ENCODE assay signal across 30 mouse cellular contexts in the genomic region with DNA sequence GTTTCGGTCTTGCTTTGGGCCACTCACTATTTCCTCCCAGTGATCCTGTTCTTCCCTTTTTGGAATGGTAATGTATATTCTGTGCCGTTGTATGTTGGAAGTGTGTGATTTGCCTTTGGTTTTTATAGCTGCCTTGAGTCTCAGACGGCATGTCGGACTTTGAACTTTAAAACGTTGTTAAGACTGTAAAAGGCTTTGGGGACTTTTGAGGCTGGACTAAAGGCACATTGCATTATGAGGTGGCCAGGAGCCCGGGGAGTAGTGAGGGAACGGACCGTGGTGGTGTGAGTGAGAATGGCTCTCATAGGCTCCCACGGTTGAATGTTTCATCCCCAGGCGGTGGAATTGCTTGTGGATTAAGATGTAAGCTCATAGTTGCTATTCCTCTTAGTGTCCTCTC. TPM values are rescaled to one million over a fixed set of nuclear protein-coding genes. Genes with fewer than 3 reads are reported as not detected.
"Had no signal": no experiment of that assay in that cellular context is flagged by ENCODE, and none has a peak within 500 bp of the region (broad histone marks: within the 10 kb centered on the region; RNA-seq: fewer than 3 reads in every experiment).

No protein-coding gene starts in this region.

- H3K27me3 ChIP-seq: liver, embryonic 13.5 days; liver, embryonic 15.5 days; lung, embryonic 15.5 days; megakaryocyte, embryonic 14.5 days; midbrain, embryonic 12.5 days; neural tube, embryonic 12.5 days; stomach, embryonic 15.5 days had no signal

- ATAC-seq: liver, postnatal 0 days; lung, postnatal 0 days; midbrain, embryonic 16.5 days had no signal

- H3K36me3 ChIP-seq: liver, embryonic 13.5 days; liver, embryonic 15.5 days; lung, embryonic 15.5 days; midbrain, embryonic 12.5 days; neural tube, embryonic 12.5 days; stomach, embryonic 15.5 days had no signal

- H3K9ac ChIP-seq: liver, embryonic 13.5 days; liver, embryonic 15.5 days; liver, postnatal 0 days; lung, embryonic 15.5 days; midbrain, embryonic 12.5 days; neural tube, embryonic 12.5 days; stomach, embryonic 15.5 days had no signal

- H3K27ac ChIP-seq: liver, embryonic 13.5 days; liver, embryonic 15.5 days; lung, embryonic 15.5 days; macrophage; midbrain, embryonic 12.5 days; neural tube, embryonic 12.5 days; stomach, embryonic 15.5 days; stomach, postnatal 0 days had no signal

- H3K9me3 ChIP-seq: liver, embryonic 13.5 days; liver, embryonic 15.5 days; lung, embryonic 15.5 days; midbrain, embryonic 12.5 days; neural tube, embryonic 12.5 days; stomach, embryonic 15.5 days had no signal

- H3K4me2 ChIP-seq: liver, embryonic 13.5 days; liver, embryonic 15.5 days; lung, embryonic 15.5 days; midbrain, embryonic 12.5 days; neural tube, embryonic 12.5 days; stomach, embryonic 15.5 days had no signal

- DNase-seq: liver, embryonic 13.5 days; liver, postnatal 0 days; lung, adult 2 months; lung, postnatal 14 days; lung, postnatal 36 days; midbrain, embryonic 14.5 days; retina, postnatal 1 day; right cerebral cortex, adult 18-20 months; right cerebral cortex, postnatal 25 days; right cerebral cortex, postnatal 4 days; thymus, adult 2 months; thymus, postnatal 25 days; thymus, postnatal 4 days had no signal

- H3K4me3 ChIP-seq: liver, embryonic 13.5 days; liver, embryonic 15.5 days; lung, embryonic 15.5 days; megakaryocyte, embryonic 14.5 days; midbrain, embryonic 12.5 days; neural tube, embryonic 12.5 days; stomach, embryonic 15.5 days had no signal

- H3K4me1 ChIP-seq: lung, embryonic 15.5 days; midbrain, embryonic 12.5 days; neural tube, embryonic 12.5 days; stomach, embryonic 15.5 days had no signal

RNA-seq across cellular contexts. Expression of a gene that starts 55.3 kb away (rescaled TPM):
- total RNA-seq: megakaryocyte progenitor cell, adult 5-6 weeks; monocyte, adult 5-6 weeks; neutrophil, adult 5-6 weeks had no signal
- polyA plus RNA-seq: liver, embryonic 13.5 days; liver, embryonic 15.5 days; liver, postnatal 0 days; lung, embryonic 15.5 days; lung, postnatal 0 days; macrophage; midbrain, embryonic 14.5 days; midbrain, embryonic 16.5 days; neural tube, embryonic 12.5 days; neural tube, embryonic 14.5 days; spleen, adult 2 months; testis, adult 2 months; urinary bladder, adult 2 months had no signal
